Mouse (Mus musculus) heart, postnatal 0 days (tissue): ENCODE measurements around the gene Hnrnpul1. TPM values are rescaled to one million over a fixed set of nuclear protein-coding genes. Genes with fewer than 3 reads are reported as not detected.

ENCODE experiments used
- ATAC-seq: fragments of 200-750 bp; cut with Nextera tagmentation; 2 replicates; pipeline ENCODE4 v1.8.0; 2017; ENCODE audit warnings: low read depth, moderate number of reproducible peaks, moderate library complexity; ENCODE audit not compliant: insufficient read depth
- DNase-seq: peaks from one replicate; pipeline ENCODE4 v3.0.0-alpha.2; 2016; ENCODE audit warnings: low spot score
- H3K27ac ChIP-seq: fragments of 300-500 bp; sonication (generic); 2 replicates; pipeline ENCODE4 v1.5.1; 2014; ENCODE audit warnings: low read depth, mild to moderate bottlenecking
- H3K27me3 ChIP-seq: fragments of 300-500 bp; sonication (generic); 2 replicates; pipeline ENCODE4 v1.6.1; 2014; ENCODE audit warnings: low read length, mixed read lengths; ENCODE audit not compliant: control insufficient read depth, insufficient read depth
- H3K36me3 ChIP-seq: fragments of 300-500 bp; sonication (generic); replicated peaks from 2 replicates; pipeline ENCODE4 v1.6.1; 2014; ENCODE audit warnings: low read length, mixed read lengths; ENCODE audit not compliant: control insufficient read depth, insufficient read depth
- H3K4me1 ChIP-seq: fragments of 300-500 bp; sonication (generic); 2 replicates; pipeline ENCODE4 v1.6.1; 2014; ENCODE audit warnings: antibody characterized with exemption; ENCODE audit not compliant: control insufficient read depth, insufficient read depth
- H3K4me2 ChIP-seq: fragments of 300-500 bp; sonication (generic); 2 replicates; pipeline ENCODE4 v1.6.1; 2014; ENCODE audit warnings: low read depth, mild to moderate bottlenecking, low read length, moderate library complexity
- H3K4me3 ChIP-seq: fragments of 300-500 bp; sonication (generic); 2 replicates; pipeline ENCODE4 v1.5.1; 2014; ENCODE audit warnings: low read depth, low read length
- H3K9ac ChIP-seq: fragments of 300-500 bp; sonication (generic); replicated peaks from 2 replicates; pipeline ENCODE4 v1.6.1; 2014; ENCODE audit warnings: low read depth, low read length, mixed read lengths
- H3K9me3 ChIP-seq: fragments of 300-500 bp; sonication (generic); replicated peaks from 2 replicates; pipeline ENCODE4 v1.6.1; 2016; ENCODE audit warnings: low read length; ENCODE audit not compliant: control insufficient read depth
- CTCF ChIP-seq: IDR thresholded peaks from 2 replicates; pipeline ENCODE4 v1.5.1; 2016; ENCODE audit warnings: antibody characterized with exemption, control low read depth, low read depth
- EP300 ChIP-seq: IDR thresholded peaks from 2 replicates; pipeline ENCODE4 v1.6.1; 2016; ENCODE audit warnings: antibody characterized with exemption, low read depth
- WGBS: fragments of 180-500 bp; shearing (Covaris S2); extraction: QIAGEN DNeasy Blood & Tissue Kit; methylation state at CpG from one replicate; pipeline ENCODE4 v1.1.7; 2014; 5-methylcytosine and 5-hydroxymethylcytosine counted together
- polyA plus RNA-seq: library from polyadenylated mRNA; unstranded; fragments of >200 nt; fragmentation: Nextera tagmentation; extraction: Ambion mirVana; gene quantifications from 2 replicates; pipeline ENCODE4 v1.2.1, GENCODE M21; 2015
- total RNA-seq: library from RNA; depleted of rRNA; stranded (reverse); fragments of >200 nt; gene quantifications from 2 replicates; pipeline ENCODE4 v1.2.3, GENCODE M21; 2014; ENCODE audit warnings: low replicate concordance

The Hnrnpul1 gene
- total and polyA plus RNA-seq, 2 experiments from 2014 or later: 27.7 to 78.5 TPM

DNA sequence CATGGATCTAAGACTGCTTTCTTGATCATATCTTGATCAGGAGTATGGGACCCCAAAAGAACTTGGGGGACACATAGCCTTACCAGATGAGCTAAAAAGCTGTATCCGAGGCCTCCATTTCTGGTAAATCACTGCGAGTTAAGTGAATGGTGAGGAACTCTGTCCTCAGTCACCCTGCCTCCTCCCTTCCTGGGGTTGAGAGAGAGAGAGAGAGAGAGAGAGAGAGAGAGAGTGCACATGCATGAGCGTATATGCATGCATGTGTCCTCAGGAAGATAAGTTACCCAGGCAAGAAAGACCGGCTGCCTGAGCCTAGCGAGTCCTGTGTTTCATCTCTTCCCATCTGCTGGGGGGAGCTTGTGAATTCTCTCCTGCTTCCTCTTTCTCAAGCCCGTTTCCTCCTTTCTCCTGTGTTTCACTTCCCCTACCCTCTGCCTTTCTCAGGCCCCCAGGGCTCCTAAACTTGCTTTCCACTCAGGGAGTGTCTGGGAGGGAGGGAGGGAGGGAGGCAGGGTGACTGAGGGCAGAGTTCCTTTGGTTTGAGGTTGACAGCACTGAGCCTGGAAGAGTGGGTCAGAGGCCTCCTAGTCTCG lies 47.9 kb downstream of the Hnrnpul1 start:
- no peaks in the 10 kb centered on the region for H3K27me3 ChIP-seq
- H3K9ac ChIP-seq: no peak overlapping the region
- peaks cover 61% of the 10 kb centered on the region for H3K4me1 ChIP-seq
- peaks cover 9% of the 10 kb centered on the region; the same call in 1 of the 2 replicates for H3K36me3 ChIP-seq
- no peak for DNase-seq
- H3K9me3 ChIP-seq: peaks cover 5% of the 10 kb centered on the region; the same call in 1 of the 2 replicates
- no peak overlapping the region for H3K4me3 ChIP-seq
- WGBS: 54% methylated on average over 7 of the region's 7 CpGs
- no peak for ATAC-seq
- peak overlapping the region; percentile 81 for H3K27ac ChIP-seq
- H3K4me2 ChIP-seq: no peak overlapping the region
- no peak for TF ChIP-seq CTCF
- no peak; the same call in 1 of the 2 replicates for TF ChIP-seq EP300

DNA sequence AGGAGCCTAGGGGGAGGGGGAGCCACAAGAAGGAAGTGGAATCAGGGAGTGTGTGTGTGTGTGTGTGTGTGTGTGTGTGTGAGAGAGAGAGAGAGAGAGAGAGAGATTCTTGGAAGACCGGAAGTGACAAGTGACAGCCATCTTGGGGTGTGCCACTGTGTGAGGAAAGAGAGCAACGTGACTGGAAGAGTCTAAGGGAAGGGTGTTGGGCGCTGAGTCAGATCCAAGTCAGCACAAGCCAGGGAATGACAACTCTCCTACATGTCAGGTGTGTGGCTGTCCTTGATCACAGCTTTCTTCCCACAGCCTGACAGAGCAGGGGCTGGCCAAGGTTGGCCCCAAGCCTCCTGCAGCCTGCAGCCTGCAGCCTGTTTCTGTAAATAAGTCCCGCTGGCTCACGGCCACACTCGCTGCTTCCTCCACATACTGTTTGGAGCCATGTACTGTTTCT lies 48.7 kb downstream of the Hnrnpul1 start:
- no peaks in the 10 kb centered on the region for H3K27me3 ChIP-seq
- H3K4me1 ChIP-seq: peaks cover 52% of the 10 kb centered on the region
- H3K4me2 ChIP-seq: no peak overlapping the region
- H3K9ac ChIP-seq: no peak overlapping the region
- WGBS: 30% methylated on average over 6 of the region's 6 CpGs
- peak overlapping the region; percentile 81 for H3K27ac ChIP-seq
- H3K36me3 ChIP-seq: peaks cover 12% of the 10 kb centered on the region
- H3K9me3 ChIP-seq: peaks cover 7% of the 10 kb centered on the region; the same call in 1 of the 2 replicates
- TF ChIP-seq EP300 (peak; percentile 70), CTCF (no peak)
- DNase-seq (peak; percentile 74), ATAC-seq (peak; percentile 18; the same call in 1 of the 2 replicates)
- H3K4me3 ChIP-seq: no peak overlapping the region

- H3K9me3 ChIP-seq: peaks cover 9% of the 10 kb centered on the region; the same call in 1 of the 2 replicates
- no peak overlapping the region for H3K9ac ChIP-seq
- H3K4me1 ChIP-seq: peaks cover 42% of the 10 kb centered on the region
Measured at GRCm38 (mm10) chr7:25704716-25705364, 49.7 kb downstream of the Hnrnpul1 start.

GRCm38 (mm10) chr7:25703793-25704494 lies 50.6 kb downstream of the Hnrnpul1 start:
- WGBS: 23% methylated on average over 10 of the region's 10 CpGs
- H3K9me3 ChIP-seq: peaks cover 9% of the 10 kb centered on the region; the same call in 1 of the 2 replicates
- peaks cover 15% of the 10 kb centered on the region for H3K36me3 ChIP-seq
- DNase-seq (no peak), ATAC-seq (peak; percentile 34)
- TF ChIP-seq CTCF (no peak), EP300 (no peak)
- no peak overlapping the region for H3K27ac ChIP-seq
- no peak overlapping the region for H3K9ac ChIP-seq
- H3K27me3 ChIP-seq: no peaks in the 10 kb centered on the region
- H3K4me2 ChIP-seq: peak overlapping the region; percentile 51
- H3K4me1 ChIP-seq: peaks cover 38% of the 10 kb centered on the region
- no peak overlapping the region for H3K4me3 ChIP-seq

More at GRCm38 (mm10) chr7:25704716-25705364, 49.7 kb downstream of the Hnrnpul1 start:
- H3K36me3 ChIP-seq: peaks cover 15% of the 10 kb centered on the region
- H3K4me2 ChIP-seq: peak overlapping the region; percentile 51
- DNase-seq (no peak), ATAC-seq (no peak)
- 25% methylated on average over 29 of the region's 37 CpGs for WGBS
- H3K27ac ChIP-seq: peak overlapping the region; percentile 81
- TF ChIP-seq EP300: no peak
- TF ChIP-seq CTCF: no peak
- H3K27me3 ChIP-seq: no peaks in the 10 kb centered on the region
- 0 out of 2 replicates have a peak overlapping the region, but pooled peaks have one; percentile 9 for H3K4me3 ChIP-seq

DNA sequence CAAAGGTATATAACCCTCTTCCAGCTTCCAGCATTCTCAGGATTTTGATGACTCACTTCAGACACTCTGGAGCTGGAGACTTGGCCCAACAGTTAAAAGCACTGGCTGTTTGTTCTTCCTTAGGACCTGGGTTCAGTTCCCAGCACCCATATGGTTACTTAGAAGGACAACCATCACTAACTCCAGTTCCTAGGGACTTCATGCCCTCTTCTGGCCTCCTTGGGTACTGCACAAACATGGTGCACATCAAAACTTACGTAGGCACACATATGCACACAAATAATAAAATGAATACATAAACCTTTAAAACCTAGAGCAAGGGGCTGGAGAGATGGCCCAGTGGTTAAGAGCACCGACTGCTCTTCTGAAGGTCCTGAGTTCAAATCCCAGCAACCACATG lies 52.2 kb downstream of the Hnrnpul1 start:
- 91% methylated on average over 2 of the region's 2 CpGs for WGBS

More for the DNA sequence above, 52.2 kb downstream of the Hnrnpul1 start:
- no peak overlapping the region for H3K4me3 ChIP-seq
- peaks cover 24% of the 10 kb centered on the region for H3K36me3 ChIP-seq
- H3K4me2 ChIP-seq: no peak overlapping the region
- no peak for TF ChIP-seq EP300
- TF ChIP-seq CTCF: no peak
- H3K9ac ChIP-seq: no peak overlapping the region
- no peak overlapping the region for H3K27ac ChIP-seq
- peaks cover 36% of the 10 kb centered on the region for H3K4me1 ChIP-seq
- H3K9me3 ChIP-seq: peaks cover 9% of the 10 kb centered on the region; the same call in 1 of the 2 replicates
- ATAC-seq (no peak), DNase-seq (no peak)
- no peaks in the 10 kb centered on the region for H3K27me3 ChIP-seq
